Mouse (Mus musculus) neural tube, embryonic 11.5 days (tissue): Measurements from ENCODE around the gene Dnaaf1. TPM values are rescaled to one million over a fixed set of nuclear protein-coding genes. Genes with fewer than 3 reads are reported as not detected.

Experiments used
- ATAC-seq: fragments of 200-750 bp; cut with Nextera tagmentation; 2 replicates; pipeline ENCODE4 v1.8.0; 2017; ENCODE audit warnings: moderate number of reproducible peaks, mild to moderate bottlenecking, moderate TSS enrichment, moderate library complexity; ENCODE audit not compliant: insufficient read depth, low FRiP score, low TSS enrichment
- DNase-seq: peaks from one replicate; pipeline ENCODE4 v3.0.0-alpha.2; 2015; ENCODE audit warnings: low spot score
- H3K27ac ChIP-seq: fragments of 300-500 bp; sonication (generic); 2 replicates; pipeline ENCODE4 v1.5.1; 2014; ENCODE audit warnings: low read depth, mild to moderate bottlenecking, low read length
- H3K27me3 ChIP-seq: fragments of 300-500 bp; sonication (generic); 2 replicates; pipeline ENCODE4 v1.6.1; 2014; ENCODE audit warnings: mild to moderate bottlenecking, low read length, mixed read lengths; ENCODE audit not compliant: control insufficient read depth, insufficient read depth
- H3K36me3 ChIP-seq: fragments of 300-500 bp; sonication (generic); 2 replicates; pipeline ENCODE4 v1.6.1; 2014; ENCODE audit warnings: mild to moderate bottlenecking, low read length, moderate library complexity, mixed read lengths; ENCODE audit not compliant: control insufficient read depth, insufficient read depth
- H3K4me1 ChIP-seq: fragments of 300-500 bp; sonication (generic); 2 replicates; pipeline ENCODE4 v1.6.1; 2014; ENCODE audit warnings: low read length, mixed read lengths; ENCODE audit not compliant: control insufficient read depth, insufficient read depth
- H3K4me2 ChIP-seq: fragments of 300-500 bp; sonication (generic); 2 replicates; pipeline ENCODE4 v1.6.1; 2014; ENCODE audit warnings: low read depth, mild to moderate bottlenecking, moderate library complexity
- H3K4me3 ChIP-seq: fragments of 300-500 bp; sonication (generic); 2 replicates; pipeline ENCODE4 v1.5.1; 2014; ENCODE audit warnings: low read depth, low read length
- H3K9ac ChIP-seq: fragments of 300-500 bp; sonication (generic); 2 replicates; pipeline ENCODE4 v1.6.1; 2014; ENCODE audit warnings: mild to moderate bottlenecking, low read length
- H3K9me3 ChIP-seq: fragments of 300-500 bp; sonication (generic); 2 replicates; pipeline ENCODE4 v1.6.1; 2016; ENCODE audit warnings: low read length; ENCODE audit not compliant: control insufficient read depth
- WGBS: fragments of 180-500 bp; shearing (Covaris S2); extraction: QIAGEN DNeasy Blood & Tissue Kit; methylation state at CpG from one replicate; pipeline ENCODE4 v1.1.7; 2014; 5-methylcytosine and 5-hydroxymethylcytosine counted together
- polyA plus RNA-seq: library from polyadenylated mRNA; unstranded; fragments of >200 nt; fragmentation: Nextera tagmentation; extraction: Ambion mirVana; gene quantifications from 2 replicates; pipeline ENCODE4 v1.2.1, GENCODE M21; 2014

The Dnaaf1 gene
- polyA plus RNA-seq, 1 experiment from 2014 or later: not detected

- no peak overlapping the region for H3K9ac ChIP-seq
- H3K4me2 ChIP-seq: no peak overlapping the region
- ATAC-seq: no peak
- no peaks in the 10 kb centered on the region for H3K9me3 ChIP-seq
- peaks cover 14% of the 10 kb centered on the region for H3K36me3 ChIP-seq
- H3K27ac ChIP-seq: no peak overlapping the region
- no peaks in the 10 kb centered on the region; the same call in 1 of the 2 replicates for H3K4me1 ChIP-seq
- WGBS: 94% methylated on average over 14 of the region's 14 CpGs
- no peak overlapping the region for H3K4me3 ChIP-seq
- no peaks in the 10 kb centered on the region for H3K27me3 ChIP-seq
- DNase-seq: no peak
These were observed 11.2 kb upstream of the Dnaaf1 start for GRCm38 (mm10) chr8:119563849-119564251.

- no peak for ATAC-seq
- no peak overlapping the region for H3K4me3 ChIP-seq
- H3K36me3 ChIP-seq: peaks cover 14% of the 10 kb centered on the region
- no peak overlapping the region for H3K4me2 ChIP-seq
- DNase-seq: no peak
- H3K9ac ChIP-seq: no peak overlapping the region
- H3K4me1 ChIP-seq: no peaks in the 10 kb centered on the region
- H3K9me3 ChIP-seq: no peaks in the 10 kb centered on the region
- no peak overlapping the region for H3K27ac ChIP-seq
- no peaks in the 10 kb centered on the region for H3K27me3 ChIP-seq
- WGBS: 87% methylated on average over 11 of the region's 11 CpGs
These were observed 8.7 kb upstream of the Dnaaf1 start for GRCm38 (mm10) chr8:119566367-119566766.

GRCm38 (mm10) chr8:119568251-119568650, 6.8 kb upstream of the Dnaaf1 start:
- no peak overlapping the region for H3K27ac ChIP-seq
- H3K27me3 ChIP-seq: no peaks in the 10 kb centered on the region
- H3K4me1 ChIP-seq: no peaks in the 10 kb centered on the region
- no peak for DNase-seq
- WGBS: 92% methylated on average over 9 of the region's 9 CpGs
- ATAC-seq: no peak
- H3K36me3 ChIP-seq: peaks cover 9% of the 10 kb centered on the region
- H3K4me3 ChIP-seq: no peak overlapping the region
- no peaks in the 10 kb centered on the region for H3K9me3 ChIP-seq
- H3K4me2 ChIP-seq: no peak overlapping the region
- no peak overlapping the region for H3K9ac ChIP-seq

GRCm38 (mm10) chr8:119568951-119569350, 6.1 kb upstream of the Dnaaf1 start:
- Histone ChIP-seq H3K4me3 (no peak overlapping the region), H3K27ac (no peak overlapping the region), H3K36me3 (peaks cover 7% of the 10 kb centered on the region), H3K9me3 (no peaks in the 10 kb centered on the region), H3K9ac (no peak overlapping the region), H3K27me3 (no peaks in the 10 kb centered on the region), H3K4me2 (no peak overlapping the region), H3K4me1 (peaks cover under 1% of the 10 kb centered on the region)
- DNase-seq (no peak), ATAC-seq (no peak)
- 63% methylated on average over 7 of the region's 7 CpGs for WGBS

GRCm38 (mm10) chr8:119569881-119570280, 5.2 kb upstream of the Dnaaf1 start:
- Histone ChIP-seq H3K4me3 (no peak overlapping the region), H3K4me1 (peaks cover 3% of the 10 kb centered on the region), H3K9ac (no peak overlapping the region), H3K36me3 (peaks cover 6% of the 10 kb centered on the region), H3K27ac (no peak overlapping the region), H3K27me3 (no peaks in the 10 kb centered on the region), H3K4me2 (no peak overlapping the region), H3K9me3 (no peaks in the 10 kb centered on the region)
- 49% methylated on average over 4 of the region's 4 CpGs for WGBS
- ATAC-seq: no peak
- DNase-seq: no peak

GRCm38 (mm10) chr8:119571135-119571534, 3.9 kb upstream of the Dnaaf1 start:
- ATAC-seq: no peak
- Histone ChIP-seq H3K27ac (no peak overlapping the region), H3K4me1 (peaks cover 3% of the 10 kb centered on the region), H3K9ac (no peak overlapping the region), H3K4me3 (no peak overlapping the region), H3K27me3 (peaks cover 3% of the 10 kb centered on the region; the same call in 1 of the 2 replicates), H3K9me3 (no peaks in the 10 kb centered on the region), H3K36me3 (no peaks in the 10 kb centered on the region), H3K4me2 (no peak overlapping the region)
- no peak for DNase-seq
- 87% methylated on average over 6 of the region's 6 CpGs for WGBS

GRCm38 (mm10) chr8:119572411-119572810, 2.6 kb upstream of the Dnaaf1 start:
- DNase-seq (no peak), ATAC-seq (no peak)
- 90% methylated on average over 4 of the region's 4 CpGs for WGBS
- H3K27ac ChIP-seq: no peak overlapping the region
- no peak overlapping the region for H3K4me2 ChIP-seq
- no peak overlapping the region for H3K4me3 ChIP-seq
- H3K36me3 ChIP-seq: no peaks in the 10 kb centered on the region
- no peaks in the 10 kb centered on the region for H3K9me3 ChIP-seq
- peaks cover 3% of the 10 kb centered on the region; the same call in 1 of the 2 replicates for H3K27me3 ChIP-seq
- H3K9ac ChIP-seq: no peak overlapping the region; the same call in 1 of the 2 replicates
- peaks cover 3% of the 10 kb centered on the region for H3K4me1 ChIP-seq

- ATAC-seq: no peak
- under 1% methylated on average over 16 of the region's 16 CpGs for WGBS
- Histone ChIP-seq H3K4me1 (peaks cover 3% of the 10 kb centered on the region), H3K27ac (no peak overlapping the region), H3K4me3 (peak overlapping the region; percentile 91), H3K9me3 (no peaks in the 10 kb centered on the region), H3K9ac (peak overlapping the region; percentile 78), H3K36me3 (no peaks in the 10 kb centered on the region), H3K27me3 (peaks cover 3% of the 10 kb centered on the region; the same call in 1 of the 2 replicates), H3K4me2 (peak overlapping the region; percentile 96)
- no peak for DNase-seq
These were observed 311 bp downstream of the Dnaaf1 start for GRCm38 (mm10) chr8:119575366-119575726.

- Histone ChIP-seq H3K9me3 (no peaks in the 10 kb centered on the region), H3K36me3 (no peaks in the 10 kb centered on the region), H3K4me2 (no peak overlapping the region), H3K4me3 (no peak overlapping the region), H3K9ac (no peak overlapping the region), H3K27ac (no peak overlapping the region), H3K4me1 (peaks cover 2% of the 10 kb centered on the region), H3K27me3 (peaks cover 3% of the 10 kb centered on the region; the same call in 1 of the 2 replicates)
- ATAC-seq: no peak
- no peak for DNase-seq
- WGBS: 37% methylated on average over 13 of the region's 13 CpGs
These were observed 4.1 kb downstream of the Dnaaf1 start for GRCm38 (mm10) chr8:119579096-119579495.
